Mouse (Mus musculus) kidney, embryonic 14.5 days (tissue): ENCODE measurements around the gene Cpsf7. TPM values are rescaled to one million over a fixed set of nuclear protein-coding genes. Genes with fewer than 3 reads are reported as not detected.
A peak's percentile ranks its signal among the peaks of the same experiment; 100 is the strongest.

Source experiments
- ATAC-seq: fragments of 200-750 bp; cut with Nextera tagmentation; 2 replicates; pipeline ENCODE4 v1.8.0; 2017; ENCODE audit warnings: moderate number of reproducible peaks, mild to moderate bottlenecking, moderate TSS enrichment, moderate library complexity; ENCODE audit not compliant: low FRiP score, low TSS enrichment
- H3K27ac ChIP-seq: fragments of 300-500 bp; sonication (generic); 2 replicates; pipeline ENCODE4 v1.5.1; 2014; ENCODE audit warnings: low read depth, mild to moderate bottlenecking, low read length, moderate library complexity, mixed read lengths
- H3K27me3 ChIP-seq: fragments of 300-500 bp; sonication (generic); 2 replicates; pipeline ENCODE4 v1.6.1; 2014; ENCODE audit warnings: mild to moderate bottlenecking, low read length; ENCODE audit not compliant: control insufficient read depth, insufficient read depth
- H3K36me3 ChIP-seq: fragments of 300-500 bp; sonication (generic); 2 replicates; pipeline ENCODE4 v1.6.1; 2014; ENCODE audit warnings: low read length, mixed read lengths; ENCODE audit not compliant: control insufficient read depth, insufficient read depth
- H3K4me1 ChIP-seq: fragments of 300-500 bp; sonication (generic); 2 replicates; pipeline ENCODE4 v1.6.1; 2014; ENCODE audit warnings: low read length, mixed read lengths; ENCODE audit not compliant: control insufficient read depth, insufficient read depth
- H3K4me2 ChIP-seq: fragments of 300-500 bp; sonication (generic); replicated peaks from 2 replicates; pipeline ENCODE4 v1.6.1; 2014; ENCODE audit warnings: low read depth, mild to moderate bottlenecking, low read length
- H3K4me3 ChIP-seq: fragments of 300-500 bp; sonication (generic); 2 replicates; pipeline ENCODE4 v1.5.1; 2014; ENCODE audit warnings: mild to moderate bottlenecking, low read length
- H3K9ac ChIP-seq: fragments of 300-500 bp; sonication (generic); 2 replicates; pipeline ENCODE4 v1.6.1; 2014; ENCODE audit warnings: low read depth, mild to moderate bottlenecking, low read length, moderate library complexity
- H3K9me3 ChIP-seq: fragments of 300-500 bp; sonication (generic); 2 replicates; pipeline ENCODE4 v1.6.1; 2016; ENCODE audit warnings: low read length; ENCODE audit not compliant: control insufficient read depth
- WGBS: fragments of 180-500 bp; shearing (Covaris S2); extraction: QIAGEN DNeasy Blood & Tissue Kit; methylation state at CpG from one replicate; pipeline ENCODE4 v1.1.7; 2014; 5-methylcytosine and 5-hydroxymethylcytosine counted together
- polyA plus RNA-seq: library from polyadenylated mRNA; unstranded; fragments of >200 nt; fragmentation: Nextera tagmentation; extraction: Ambion mirVana; gene quantifications from 2 replicates; pipeline ENCODE4 v1.2.1, GENCODE M21; 2014

Gene Cpsf7
- polyA plus RNA-seq, 1 experiment from 2014 or later = 63.0 TPM

- Histone ChIP-seq H3K4me1 (peaks cover 4% of the 10 kb centered on the region; the same call in 1 of the 2 replicates), H3K4me3 (peak within 1 kb of the TSS; percentile 78), H3K9ac (peak within 1 kb of the TSS; percentile 76), H3K9me3 (no peaks in the 10 kb centered on the region), H3K36me3 (peaks cover 31% of the 10 kb centered on the region), H3K27me3 (no peaks in the 10 kb centered on the region), H3K4me2 (peak within 1 kb of the TSS; percentile 81), H3K27ac (peak within 1 kb of the TSS; percentile 73)
- peak; percentile 97 for ATAC-seq
- WGBS = under 1% methylated on average over 44 of the region's 44 CpGs
These were observed 51.9 kb downstream of the Cpsf7 start, which contains the start of the genes Cyb561a3 and Tmem138 for GRCm38 (mm10) chr19:10576690-10577561. TSS of gene Cyb561a3 (plus strand) at chr19:10577172. TSS of gene Tmem138 (minus strand) at chr19:10577362.

GRCm38 (mm10) chr19:10580102-10580501 is 55.0 kb downstream of the Cpsf7 start:
- WGBS = 77% methylated on average over 3 of the region's 3 CpGs
- H3K4me2 ChIP-seq = no peak overlapping the region
- H3K27me3 ChIP-seq = no peaks in the 10 kb centered on the region
- ATAC-seq = no peak
- H3K4me1 ChIP-seq = peaks cover 4% of the 10 kb centered on the region; the same call in 1 of the 2 replicates
- peaks cover 2% of the 10 kb centered on the region; the same call in 1 of the 2 replicates for H3K36me3 ChIP-seq
- no peak overlapping the region for H3K27ac ChIP-seq
- no peak overlapping the region for H3K9ac ChIP-seq
- no peak overlapping the region for H3K4me3 ChIP-seq
- H3K9me3 ChIP-seq = no peaks in the 10 kb centered on the region

GRCm38 (mm10) chr19:10580761-10581160 is 55.7 kb downstream of the Cpsf7 start:
- Histone ChIP-seq H3K36me3 (no peaks in the 10 kb centered on the region), H3K27ac (no peak overlapping the region), H3K9me3 (no peaks in the 10 kb centered on the region), H3K4me3 (no peak overlapping the region), H3K4me1 (peaks cover 4% of the 10 kb centered on the region; the same call in 1 of the 2 replicates), H3K9ac (no peak overlapping the region), H3K4me2 (no peak overlapping the region), H3K27me3 (no peaks in the 10 kb centered on the region)
- ATAC-seq = no peak
- WGBS = 79% methylated on average over 3 of the region's 3 CpGs

- Histone ChIP-seq H3K4me1 (no peaks in the 10 kb centered on the region), H3K27me3 (no peaks in the 10 kb centered on the region), H3K9ac (no peak overlapping the region), H3K36me3 (no peaks in the 10 kb centered on the region), H3K4me2 (no peak overlapping the region), H3K4me3 (no peak overlapping the region), H3K9me3 (no peaks in the 10 kb centered on the region), H3K27ac (no peak overlapping the region)
- 86% methylated on average over 6 of the region's 6 CpGs for WGBS
- ATAC-seq = no peak
These were observed 56.9 kb downstream of the Cpsf7 start for GRCm38 (mm10) chr19:10581984-10582383.

GRCm38 (mm10) chr19:10583550-10584146 is 58.6 kb downstream of the Cpsf7 start:
- H3K27me3 ChIP-seq = no peaks in the 10 kb centered on the region
- H3K4me2 ChIP-seq = no peak overlapping the region
- H3K4me3 ChIP-seq = no peak overlapping the region
- no peak for ATAC-seq
- no peaks in the 10 kb centered on the region for H3K4me1 ChIP-seq
- no peaks in the 10 kb centered on the region for H3K9me3 ChIP-seq
- 67% methylated on average over 7 of the region's 7 CpGs for WGBS
- no peaks in the 10 kb centered on the region for H3K36me3 ChIP-seq
- H3K9ac ChIP-seq = no peak overlapping the region
- H3K27ac ChIP-seq = no peak overlapping the region

- ATAC-seq = no peak
- no peaks in the 10 kb centered on the region for H3K4me1 ChIP-seq
These were observed 60.0 kb downstream of the Cpsf7 start for GRCm38 (mm10) chr19:10585112-10585511.

GRCm38 (mm10) chr19:10587231-10587630 is 62.2 kb downstream of the Cpsf7 start:
- Histone ChIP-seq H3K27ac (no peak overlapping the region), H3K27me3 (no peaks in the 10 kb centered on the region), H3K9me3 (no peaks in the 10 kb centered on the region), H3K9ac (no peak overlapping the region), H3K36me3 (peaks cover 2% of the 10 kb centered on the region), H3K4me3 (no peak overlapping the region), H3K4me2 (no peak overlapping the region), H3K4me1 (no peaks in the 10 kb centered on the region)
- ATAC-seq = no peak
- 86% methylated on average over 8 of the region's 8 CpGs for WGBS

More at GRCm38 (mm10) chr19:10585112-10585511, 60.0 kb downstream of the Cpsf7 start:
- Histone ChIP-seq H3K36me3 (no peaks in the 10 kb centered on the region), H3K4me2 (no peak overlapping the region), H3K4me3 (no peak overlapping the region), H3K9me3 (no peaks in the 10 kb centered on the region), H3K9ac (no peak overlapping the region), H3K27ac (no peak overlapping the region), H3K27me3 (no peaks in the 10 kb centered on the region)
- 76% methylated on average over 8 of the region's 8 CpGs for WGBS

- Histone ChIP-seq H3K27me3 (no peaks in the 10 kb centered on the region), H3K9me3 (no peaks in the 10 kb centered on the region), H3K4me3 (no peak overlapping the region), H3K9ac (no peak overlapping the region), H3K36me3 (peaks cover 9% of the 10 kb centered on the region), H3K4me1 (no peaks in the 10 kb centered on the region), H3K27ac (no peak overlapping the region), H3K4me2 (no peak overlapping the region)
- 73% methylated on average over 5 of the region's 5 CpGs for WGBS
- ATAC-seq = no peak
These were observed 64.2 kb downstream of the Cpsf7 start for GRCm38 (mm10) chr19:10589127-10589857.
